Mouse (Mus musculus) adrenal gland, postnatal 14 days (tissue): ENCODE results near the gene Rarg. TPM values are rescaled to one million over a fixed set of nuclear protein-coding genes. Genes with fewer than 3 reads are reported as not detected.

Source experiments
- DNase-seq: peaks from one replicate; pipeline ENCODE4 v3.0.0; 2021; ENCODE audit warnings: mixed read lengths
- total RNA-seq: library from RNA; stranded (reverse); gene quantifications from 2 replicates; pipeline ENCODE4 v1.2.3, GENCODE M21; 2021

Gene Rarg
- total RNA-seq, 1 experiment from 2014 or later = 25.5 TPM

DNA sequence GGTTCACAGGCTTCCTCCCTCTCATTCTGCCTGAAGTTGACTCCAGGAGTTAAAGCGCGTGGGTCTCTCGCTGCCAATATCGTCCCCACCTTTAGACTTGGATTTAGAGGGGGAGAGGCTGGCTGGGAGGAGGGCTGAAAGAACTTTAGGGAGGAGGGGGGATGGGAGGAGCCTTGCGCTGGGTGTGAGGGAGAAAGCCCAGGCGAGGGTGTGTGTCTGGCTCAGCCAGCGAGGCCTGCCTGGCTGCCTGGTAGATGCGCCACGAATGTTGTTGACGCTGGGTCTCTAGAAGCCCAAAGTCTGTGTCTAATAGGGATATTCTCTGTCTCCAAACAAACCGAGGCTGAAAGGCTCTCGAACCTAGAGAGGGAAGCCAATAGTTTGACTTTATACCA is 756 bp upstream of the Rarg start:
- DNase-seq = no peak

DNA sequence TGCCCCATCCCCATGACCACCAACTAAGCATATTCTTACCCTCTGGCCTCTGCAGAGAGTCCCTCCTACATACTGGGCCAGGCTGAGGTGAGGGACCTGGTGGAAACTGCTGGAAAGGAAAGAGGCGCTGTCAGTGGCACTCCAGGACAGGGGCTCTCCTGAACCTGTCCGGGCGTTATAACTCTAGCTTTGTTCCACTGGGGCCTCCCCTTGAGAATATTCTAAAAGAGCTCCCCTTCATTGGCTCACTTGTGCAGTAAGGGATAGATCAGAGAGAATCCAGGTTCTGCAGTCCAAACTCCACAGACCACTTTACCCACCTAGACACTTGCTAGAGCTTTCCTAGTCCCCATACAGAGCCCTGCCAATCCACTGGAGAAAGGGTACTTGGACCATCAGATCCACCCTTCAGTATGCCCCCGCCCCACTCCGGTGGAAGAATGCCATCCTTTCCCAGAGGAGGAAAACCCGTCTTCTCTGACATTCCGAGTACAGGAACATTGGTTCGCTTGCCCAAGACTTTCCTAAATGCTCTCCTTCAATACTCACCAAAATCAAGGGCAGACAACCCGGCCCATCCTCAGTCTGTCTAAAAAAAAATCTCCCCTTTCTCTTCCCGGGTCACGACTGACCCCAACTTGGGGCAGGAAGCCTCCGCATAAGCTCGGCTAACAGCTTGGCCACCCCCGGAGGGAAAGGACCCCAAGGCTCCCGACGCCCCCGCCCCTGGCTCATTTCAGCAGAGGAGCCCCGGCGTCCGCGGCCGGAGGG is 701 bp downstream of the Rarg start:
- DNase-seq = no peak

DNA sequence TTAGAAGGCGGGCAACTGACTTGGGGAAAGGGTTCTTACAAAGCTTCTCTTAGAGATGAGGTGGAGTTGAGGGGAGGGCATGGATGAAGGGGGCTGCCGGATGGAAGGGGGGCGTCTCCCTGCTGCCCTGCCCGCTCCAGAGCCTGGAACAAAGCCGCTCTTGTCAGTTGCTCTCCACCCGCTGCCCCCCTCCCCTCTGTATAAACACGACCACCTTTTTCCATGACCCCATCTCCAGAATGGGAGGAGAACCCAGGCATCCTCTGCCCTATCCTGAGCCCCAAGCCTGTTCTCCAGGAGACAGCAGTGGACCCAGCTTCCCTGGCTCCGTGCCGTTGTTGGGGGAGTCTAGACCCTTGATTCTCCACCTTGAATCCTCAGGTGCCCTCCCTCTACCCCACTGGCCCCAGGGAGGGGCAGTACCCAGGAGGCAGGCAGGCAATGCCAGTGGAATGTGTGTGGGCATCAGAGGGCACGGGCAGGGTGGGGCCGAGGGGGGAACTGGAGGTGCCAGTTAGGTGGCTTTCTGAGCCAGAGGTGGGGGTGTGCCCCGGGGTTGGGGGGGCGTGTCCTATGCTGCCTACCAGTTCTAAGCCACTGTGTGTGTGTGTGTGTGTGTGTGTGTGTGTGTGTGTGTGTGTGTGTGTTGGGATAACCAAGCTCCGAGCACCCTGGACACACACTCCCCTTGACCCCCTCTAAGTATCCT is 1.6 kb downstream of the Rarg start:
- DNase-seq = no peak

DNA sequence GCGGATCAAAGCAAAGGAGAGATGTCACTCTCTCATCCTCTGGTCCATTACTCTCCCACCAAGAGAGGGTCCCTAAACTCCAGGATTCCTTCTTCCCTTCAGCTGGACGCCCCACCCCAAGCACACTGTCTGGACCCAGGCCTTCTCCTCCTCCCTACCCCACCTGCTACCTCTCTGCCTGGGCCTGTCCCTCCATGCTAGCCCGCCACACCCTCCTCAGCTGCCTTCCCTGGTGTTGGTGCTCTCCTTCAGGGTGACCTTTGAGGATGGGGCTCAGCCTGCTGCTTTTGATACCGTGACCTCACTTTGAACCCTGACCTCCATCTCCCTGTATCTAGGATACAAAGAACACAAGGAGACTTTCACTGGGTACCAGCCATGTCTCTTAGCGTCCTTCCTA is 6.8 kb downstream of the Rarg start:
- no peak for DNase-seq

DNA sequence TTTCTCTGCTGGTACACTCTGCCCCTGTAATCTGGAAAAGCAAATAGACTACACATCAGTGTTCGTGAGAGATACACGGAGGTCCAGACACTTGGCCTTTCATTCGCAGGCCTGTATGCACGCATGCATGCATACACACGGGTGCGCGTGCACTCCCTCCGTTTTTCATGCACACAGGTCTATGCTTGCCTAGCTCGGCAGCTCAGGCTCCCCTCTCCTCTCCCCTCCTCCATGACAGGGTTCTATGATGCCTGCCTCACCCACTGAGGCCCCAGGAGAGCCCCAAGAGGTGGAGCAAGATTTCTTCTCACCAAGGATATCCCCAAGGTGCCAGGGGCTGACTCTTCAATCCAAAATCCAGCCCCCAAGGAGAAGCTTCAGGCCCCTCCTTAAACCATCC is 7.3 kb downstream of the Rarg start:
- DNase-seq = no peak

DNA sequence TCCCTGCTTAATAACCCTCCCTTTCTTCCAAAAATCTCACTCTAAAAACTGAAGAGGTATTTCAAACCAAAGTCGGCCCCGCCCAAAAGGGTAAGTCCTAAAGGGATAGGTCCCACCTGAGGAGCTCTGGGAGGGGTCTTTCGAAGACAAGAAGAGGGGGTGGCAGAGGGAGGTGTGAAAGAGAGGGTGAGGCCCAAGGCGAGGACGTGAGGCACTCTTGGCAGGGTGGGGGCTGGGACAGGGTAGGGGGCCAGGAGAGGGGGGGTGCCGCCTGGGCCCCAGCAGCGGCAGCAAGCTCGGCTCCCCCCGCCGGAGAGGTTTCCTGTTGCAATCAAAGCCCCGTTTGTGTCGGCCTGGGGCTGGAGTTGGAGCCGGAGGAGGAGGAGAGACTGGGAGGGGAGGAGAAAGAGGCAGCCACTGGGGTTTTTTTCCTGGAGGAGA is 8.0 kb downstream of the Rarg start:
- no peak for DNase-seq

DNA sequence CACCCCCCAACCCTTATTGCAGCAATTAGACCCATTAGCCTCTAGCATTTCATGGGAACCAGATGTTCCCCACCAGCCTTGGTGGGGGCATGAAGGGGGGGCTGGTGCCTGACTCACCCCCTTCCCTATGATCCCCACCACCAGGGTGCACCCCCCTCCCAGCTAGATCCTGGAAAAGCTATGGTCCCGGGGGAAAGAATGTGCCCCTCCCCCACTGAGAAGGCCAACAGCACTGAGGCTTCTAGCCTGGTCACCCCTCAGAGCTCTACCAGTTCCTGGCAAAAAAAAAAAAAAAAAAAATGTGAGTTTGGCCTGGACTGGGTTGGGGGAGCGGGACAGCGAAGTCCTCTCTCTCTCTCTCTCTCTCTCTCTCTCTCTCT is 8.5 kb downstream of the Rarg start:
- no peak for DNase-seq

DNA sequence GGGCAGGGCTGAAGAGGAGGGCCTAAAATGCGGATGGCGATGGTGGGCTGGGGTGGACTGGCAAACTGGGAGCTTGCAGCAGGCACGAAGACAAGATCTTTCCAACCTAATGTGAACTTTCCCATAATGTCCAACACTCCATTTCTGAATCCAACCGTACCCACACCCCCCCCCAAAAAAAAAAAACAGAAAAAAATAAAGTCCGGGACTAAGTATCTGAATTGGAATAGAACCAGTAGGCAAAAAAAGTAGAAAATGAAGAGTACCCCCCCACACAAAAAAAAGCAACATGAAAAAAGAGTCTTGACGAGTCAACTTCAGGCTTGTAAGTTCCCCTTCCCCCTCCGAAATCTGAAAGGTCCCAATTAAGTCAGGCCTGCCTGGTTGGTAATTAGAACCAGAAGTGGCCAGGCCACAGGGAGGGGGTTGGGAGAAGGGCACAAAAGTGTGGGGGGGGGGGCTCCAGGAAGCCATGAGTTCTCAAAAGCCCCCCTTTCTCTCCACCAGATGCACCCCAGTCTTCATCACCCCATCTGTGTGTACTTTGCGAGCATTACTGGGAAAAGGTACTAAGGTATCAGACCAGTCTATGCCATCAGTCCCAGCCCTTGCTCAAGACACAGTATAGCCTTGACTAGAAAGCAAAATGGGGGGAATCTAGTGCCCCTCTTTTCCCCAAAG is 9.0 kb downstream of the Rarg start:
- no peak for DNase-seq

DNA sequence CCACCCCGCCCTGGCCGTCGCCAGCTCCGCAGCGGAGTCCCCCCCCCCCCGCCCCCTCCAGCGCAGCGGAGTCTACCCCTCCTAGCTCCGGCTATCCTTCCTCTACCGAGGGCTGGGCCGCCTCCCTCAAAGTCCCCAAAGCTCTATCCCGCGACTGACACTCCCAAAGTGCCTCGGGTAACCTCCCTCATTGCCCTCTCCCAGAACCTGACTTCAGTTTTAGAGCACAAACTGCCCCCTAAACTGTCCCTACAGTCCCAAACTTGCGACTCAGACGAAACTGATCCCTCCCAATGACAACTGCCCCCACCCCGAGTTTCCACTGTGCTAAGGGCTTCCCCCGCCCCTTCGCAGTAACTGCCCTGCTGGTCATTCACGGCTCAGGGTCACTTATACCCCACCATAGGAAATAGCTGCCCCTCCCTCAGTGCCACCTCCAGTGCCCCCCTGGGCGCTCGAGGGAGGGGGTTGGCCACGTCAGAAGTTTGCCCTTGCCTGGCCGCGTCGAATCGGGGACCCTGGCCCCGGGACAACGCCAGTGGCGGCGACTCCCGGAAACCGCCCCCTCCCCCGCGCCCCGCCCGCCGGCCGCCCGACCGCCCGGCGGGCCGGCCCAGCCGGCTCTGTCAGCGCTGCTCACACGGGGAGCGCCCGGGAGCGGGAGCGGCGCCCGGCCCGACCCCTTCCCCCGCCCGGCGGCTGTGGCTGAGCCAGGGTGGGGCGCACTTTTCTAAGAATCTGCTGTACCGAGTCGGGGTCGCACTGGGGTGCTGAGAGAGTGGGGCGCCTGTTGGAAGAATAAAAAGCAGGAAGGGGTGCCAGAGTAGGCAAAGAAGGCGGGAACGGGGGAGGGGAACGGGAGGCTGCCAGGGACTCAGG is 9.8 kb downstream of the Rarg start:
- peak; percentile 80 for DNase-seq

DNA sequence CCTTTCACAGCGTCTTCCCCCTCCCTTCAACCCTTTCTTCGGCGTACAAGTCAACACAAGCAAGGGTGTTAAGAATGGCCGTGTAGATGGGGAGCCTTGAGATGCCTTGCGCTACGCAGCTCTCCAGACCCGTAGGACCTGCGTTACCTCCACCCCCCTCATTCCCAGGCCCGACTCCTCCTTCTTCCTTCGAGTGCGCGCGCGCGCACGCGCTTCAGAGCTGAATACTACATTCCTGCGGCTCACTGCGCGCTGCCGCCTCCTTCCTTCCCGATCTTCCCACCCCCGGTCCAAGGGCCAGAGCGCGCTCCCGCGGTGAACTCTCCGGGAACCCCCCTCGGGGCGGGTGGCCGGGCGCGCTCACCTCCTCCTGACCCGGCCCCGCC is 10.5 kb downstream of the Rarg start:
- peak; percentile 97 for DNase-seq

DNA sequence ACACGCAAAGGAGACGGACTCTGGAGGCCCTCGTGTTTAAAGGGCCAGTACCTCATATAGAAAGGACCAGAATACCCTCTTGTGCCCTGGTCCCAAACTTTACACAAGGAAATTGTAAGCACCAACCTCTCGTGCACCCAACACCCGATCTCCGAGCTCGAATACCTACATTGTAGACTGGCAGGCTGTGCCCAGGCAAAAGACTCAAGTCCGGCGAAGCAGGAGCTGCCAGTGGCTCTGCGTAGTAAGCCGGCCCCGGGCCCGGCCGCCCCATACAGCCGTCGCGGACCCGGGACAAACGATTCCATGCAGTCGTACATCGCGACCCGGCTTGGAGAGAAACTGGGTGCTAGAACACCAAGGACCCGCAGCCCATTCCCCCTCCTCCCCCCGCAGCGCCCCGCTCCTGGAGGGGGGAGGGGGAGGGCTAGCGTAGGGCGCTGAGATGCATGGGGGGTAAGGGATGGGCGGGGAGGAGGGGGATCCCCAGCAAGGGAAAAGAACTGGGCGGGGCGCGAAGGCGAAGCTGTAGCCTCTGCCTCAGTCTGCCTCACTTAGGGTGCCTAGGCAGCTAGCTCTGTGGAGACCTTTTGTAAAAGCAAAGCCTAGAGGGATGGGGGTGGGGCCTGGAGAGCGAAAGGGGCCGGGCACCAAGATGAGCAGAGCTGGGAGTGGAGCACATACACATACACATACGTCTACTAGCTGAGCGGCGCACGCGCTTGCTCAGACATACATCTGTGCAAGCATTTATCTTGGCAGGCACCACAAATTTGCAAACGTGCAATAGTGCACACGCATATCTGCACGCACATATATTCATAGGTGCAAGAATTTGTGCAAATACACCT is 11.2 kb downstream of the Rarg start:
- DNase-seq = peak; percentile 82

DNA sequence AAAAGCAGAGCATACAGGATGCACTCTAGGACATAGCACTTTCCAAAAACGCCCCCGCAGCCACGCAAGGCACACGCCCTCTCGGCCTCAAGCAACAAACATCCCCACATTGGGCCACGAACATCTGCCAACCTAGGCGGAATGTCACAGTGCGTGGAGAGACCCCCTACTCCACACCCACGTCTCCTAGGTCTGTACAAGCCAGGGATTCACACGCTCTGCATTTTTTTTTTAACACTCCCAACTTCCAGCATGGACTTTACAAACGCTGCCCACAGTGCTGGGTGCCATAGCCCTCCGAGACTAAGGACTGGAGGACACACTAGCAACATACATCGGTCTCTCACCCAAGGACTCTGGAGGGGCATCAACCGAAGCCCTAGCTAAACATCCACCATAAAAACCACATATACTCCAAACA is 11.8 kb downstream of the Rarg start:
- no peak for DNase-seq

DNA sequence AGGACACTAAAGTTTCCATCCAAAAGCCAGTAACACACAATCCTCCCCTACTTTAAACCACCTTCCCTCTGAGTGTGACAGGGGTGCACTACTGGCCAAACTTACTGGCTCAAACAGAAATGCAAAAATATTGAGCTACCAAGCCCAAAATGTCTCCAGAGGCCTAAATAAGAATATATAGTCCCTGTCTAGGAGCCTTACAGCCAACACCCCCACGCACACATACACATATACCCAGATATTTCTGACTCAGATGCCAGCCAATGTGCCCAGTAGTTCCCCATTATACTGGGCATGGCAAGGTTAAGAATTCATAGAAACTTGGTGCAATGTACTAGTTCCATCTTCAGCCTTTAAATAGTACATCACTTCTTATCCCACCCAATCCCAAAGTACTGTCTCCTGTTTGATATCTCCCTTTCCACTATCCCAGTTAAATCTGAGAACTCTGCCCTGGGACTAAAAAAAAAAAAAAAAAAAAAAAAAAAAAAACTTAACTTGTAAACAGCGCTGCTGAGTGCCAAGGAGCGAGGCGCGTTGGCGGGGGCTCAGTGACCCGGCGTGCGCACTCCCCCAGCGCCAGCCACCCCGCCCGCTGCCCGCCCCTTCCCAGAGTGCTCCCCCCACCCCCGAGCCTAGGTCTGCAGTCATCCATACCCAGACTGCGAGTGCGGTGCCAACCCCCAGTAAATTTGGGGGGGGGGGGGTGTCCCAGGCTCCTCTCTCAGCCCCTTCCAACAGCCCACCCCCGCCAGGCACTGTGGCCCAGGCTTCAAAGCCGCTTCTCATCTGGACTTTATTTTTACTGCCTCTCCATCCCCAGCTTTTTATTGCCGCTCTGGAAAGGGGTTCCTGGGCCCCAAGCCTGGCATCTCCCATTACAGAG is 12.8 kb downstream of the Rarg start:
- no peak for DNase-seq

DNA sequence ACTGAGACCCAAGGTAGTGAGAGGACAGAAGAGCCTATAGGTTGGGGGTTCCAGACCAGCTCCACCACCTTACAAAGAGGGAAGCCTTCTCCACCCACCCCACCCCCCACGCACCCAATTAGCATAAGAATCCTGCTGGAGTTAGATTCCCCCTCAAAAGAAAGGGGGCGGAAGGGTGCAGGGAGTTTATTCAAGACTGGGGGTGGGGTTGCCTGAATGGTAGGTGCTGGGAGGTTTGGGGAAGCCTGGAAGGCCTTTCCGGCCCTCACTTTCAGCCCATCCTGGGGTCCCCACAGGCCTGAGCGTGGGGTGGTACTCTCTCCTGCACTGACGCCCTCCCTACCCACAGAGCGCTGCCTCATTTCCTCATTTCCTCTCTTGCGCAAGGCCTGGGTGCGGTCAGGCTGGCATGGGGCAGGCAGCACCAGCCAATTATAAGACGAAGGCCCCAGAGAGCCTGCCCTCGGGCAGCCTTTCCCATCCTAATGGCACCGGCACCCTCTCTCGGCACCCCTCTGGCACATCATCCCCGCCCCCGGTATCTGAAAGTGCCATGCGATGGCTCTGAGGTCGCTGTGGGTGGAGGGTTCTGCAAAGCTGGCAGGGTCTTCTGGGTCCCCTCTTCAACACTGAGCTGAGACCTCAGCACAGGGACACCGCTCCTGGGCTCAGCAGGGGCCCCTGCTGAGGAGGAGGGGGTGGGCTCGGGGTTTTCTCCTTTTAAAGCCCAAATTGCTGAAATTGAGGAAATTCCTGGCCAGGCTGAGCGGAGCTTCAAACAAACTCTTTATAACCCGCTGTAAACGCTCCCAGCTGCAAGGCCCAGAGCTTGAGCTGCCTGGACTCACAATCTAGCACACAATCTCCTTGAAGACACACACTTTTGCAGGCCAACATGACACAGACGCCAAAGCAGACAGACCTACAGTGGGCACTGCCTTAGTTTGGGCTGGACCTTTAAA is 13.8 kb downstream of the Rarg start:
- DNase-seq = peak; percentile 82

DNA sequence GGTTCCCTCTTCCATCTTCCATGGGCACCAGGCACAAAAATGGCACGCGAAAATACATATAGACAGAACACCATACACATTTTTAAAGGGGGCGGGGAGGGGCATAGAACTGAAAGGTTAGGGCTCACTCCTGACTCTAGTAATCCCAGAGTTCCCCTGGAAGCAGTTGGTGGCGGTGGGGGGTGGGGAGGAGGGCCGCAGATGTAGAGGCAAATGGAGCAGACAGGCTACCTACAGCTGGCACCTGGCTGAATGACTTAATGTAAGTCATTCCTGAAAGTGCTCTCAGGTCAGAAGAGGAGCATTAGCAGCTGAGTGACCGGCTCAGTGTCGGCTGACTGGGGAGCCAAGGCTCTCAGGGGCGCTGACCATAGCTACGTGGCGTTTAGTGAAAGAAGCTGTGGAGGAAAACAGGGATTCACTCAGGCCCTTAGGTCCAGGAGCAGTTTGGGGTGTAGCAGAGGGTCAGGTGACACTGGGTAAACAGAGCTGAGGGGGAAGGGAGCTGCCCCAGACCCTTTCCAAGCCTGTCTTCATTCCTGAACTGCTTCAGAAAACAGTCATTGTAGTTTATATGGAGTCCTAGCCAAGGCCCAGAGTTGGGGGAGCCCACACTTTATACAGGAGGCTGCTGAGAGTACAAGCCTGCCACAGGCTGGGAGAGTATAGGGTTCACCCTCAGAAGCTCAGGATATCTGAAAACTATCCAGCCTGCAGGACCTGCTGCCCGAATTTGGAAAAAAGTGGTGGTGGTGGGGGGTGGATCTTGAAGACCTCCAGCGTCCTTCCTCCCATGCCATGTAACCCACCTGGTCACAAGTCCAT is 14.7 kb downstream of the Rarg start:
- no peak for DNase-seq

DNA sequence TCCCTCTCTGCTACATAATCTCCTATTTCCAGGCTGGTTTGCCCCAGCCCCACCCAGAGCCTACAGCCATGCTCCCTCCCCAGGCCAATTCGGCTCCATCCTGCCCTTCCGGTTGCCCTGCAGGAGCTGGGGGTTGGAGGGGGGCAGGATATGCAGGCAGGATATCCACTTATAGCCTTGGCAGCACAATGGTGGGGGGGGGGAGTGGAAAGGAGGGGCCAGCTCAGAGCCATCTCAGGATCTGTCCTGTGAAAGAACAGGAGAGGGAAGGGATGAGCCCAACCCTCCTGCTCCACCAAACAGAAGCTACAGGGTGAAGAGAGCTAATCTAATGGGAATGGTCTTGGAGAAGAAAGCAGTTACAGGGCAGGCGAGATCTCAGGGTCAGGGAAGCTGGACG is 16.7 kb downstream of the Rarg start:
- DNase-seq = peak; percentile 69

DNA sequence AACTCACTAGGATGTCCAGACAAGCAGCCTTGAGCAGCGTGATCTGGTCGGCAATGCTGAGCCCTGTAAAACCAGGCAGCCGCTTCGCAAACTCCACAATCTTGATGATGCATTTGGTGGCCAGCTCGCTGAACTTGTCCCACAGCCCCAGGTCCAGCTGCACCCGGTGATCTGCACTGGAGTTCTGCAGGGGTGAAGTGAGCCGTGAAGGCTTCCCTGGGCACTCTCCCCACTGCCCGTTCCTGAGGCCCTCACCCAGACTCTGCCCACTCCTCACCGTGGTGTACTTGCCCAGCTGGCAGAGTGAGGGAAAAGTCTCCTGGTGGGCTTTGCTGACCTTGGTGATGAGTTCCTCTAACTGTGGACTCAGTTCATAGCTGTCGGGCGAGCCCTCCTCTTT is 17.5 kb downstream of the Rarg start:
- no peak for DNase-seq

DNA sequence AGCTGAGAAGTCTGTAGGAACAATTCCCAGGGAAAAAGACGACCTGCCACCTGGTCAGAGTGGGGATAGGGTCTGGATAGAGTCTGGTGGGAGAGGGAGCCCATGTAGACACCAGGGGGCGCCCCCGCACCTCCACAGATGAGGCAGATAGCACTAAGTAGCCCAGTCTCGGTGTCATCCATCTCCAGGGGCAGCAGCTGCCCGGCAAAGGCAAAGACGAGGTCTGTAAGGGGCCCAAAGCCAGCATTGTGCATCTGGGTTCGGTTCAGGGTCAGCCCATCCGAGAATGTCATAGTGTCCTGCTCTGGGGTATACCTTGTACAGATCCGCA is 18.1 kb downstream of the Rarg start:
- peak; percentile 93 for DNase-seq
